Mouse (Mus musculus): Measurements from ENCODE around the gene Rtn4ip1. TPM values are rescaled to one million over a fixed set of nuclear protein-coding genes. Genes with fewer than 3 reads are reported as not detected.

Gene Rtn4ip1
- 21.6 TPM for polyA plus RNA-seq (2015; fragmentation: Illumina TruSeq; extraction: RNeasy Lipid Tissue Mini Kit (QIAGEN cat#74804); ENCODE audit: insufficient read depth, low replicate concordance)

GRCm38 (mm10) chr10:43901578-43902194, at the start of gene Rtn4ip1, which contains the start of gene Qrsl1:
TSS of gene Rtn4ip1 (plus strand) at chr10:43901807.
TSS of gene Qrsl1 (minus strand) at chr10:43901745.

Other genes with a start within 250 kb of the Rtn4ip1 start
- 38.0 TPM for gene Qrsl1, start 62 bp upstream of the Rtn4ip1 start, polyA plus RNA-seq (2015; fragmentation: Illumina TruSeq; extraction: RNeasy Lipid Tissue Mini Kit (QIAGEN cat#74804); ENCODE audit: insufficient read depth, low replicate concordance)
- gene Crybg1, start 247.0 kb downstream of the Rtn4ip1 start, polyA plus RNA-seq (2015; fragmentation: Illumina TruSeq; extraction: RNeasy Lipid Tissue Mini Kit (QIAGEN cat#74804); ENCODE audit: insufficient read depth, low replicate concordance) = 28.5 TPM